Mouse (Mus musculus): ENCODE measurements at regions not wholly inside any gene's neighbourhood (a gene's known extent, or its start where the extent isn't known, plus 50 kb on each side); places are given as distances from the start of the nearest gene placed in this dataset.
A peak's percentile ranks its signal among the peaks of the same experiment; 100 is the strongest.

- no peak for DNase-seq
Observed at GRCm38 (mm10) chr14:78438064-78438677, 98.4 kb downstream of the Akap11 start.

GRCm38 (mm10) chr14:78436586-78436985 is 100.0 kb downstream of the Akap11 start:
- peak; percentile 8 for DNase-seq

- DNase-seq: no peak
Observed at GRCm38 (mm10) chr14:78435982-78436381, 100.6 kb downstream of the Akap11 start.

DNA sequence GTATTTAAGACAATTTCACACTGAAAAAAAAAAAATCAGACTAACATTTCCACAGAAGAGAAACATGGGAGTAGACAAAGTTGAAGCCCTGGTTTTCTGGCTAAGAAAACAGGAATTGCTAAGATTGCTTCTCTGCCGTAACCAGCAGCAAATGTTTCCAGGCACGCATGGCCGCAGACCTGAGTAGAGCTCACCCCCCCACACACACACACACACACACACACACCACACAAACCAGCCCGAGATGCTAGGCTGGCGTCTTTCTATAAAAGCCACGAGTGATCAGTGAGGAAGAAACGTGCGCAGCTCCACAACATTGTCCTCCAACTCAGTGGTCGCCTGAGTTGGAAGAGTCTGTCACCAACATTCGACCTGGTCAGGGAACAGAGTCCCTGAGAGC is 101.0 kb downstream of the Akap11 start:
- DNase-seq: no peak

DNA sequence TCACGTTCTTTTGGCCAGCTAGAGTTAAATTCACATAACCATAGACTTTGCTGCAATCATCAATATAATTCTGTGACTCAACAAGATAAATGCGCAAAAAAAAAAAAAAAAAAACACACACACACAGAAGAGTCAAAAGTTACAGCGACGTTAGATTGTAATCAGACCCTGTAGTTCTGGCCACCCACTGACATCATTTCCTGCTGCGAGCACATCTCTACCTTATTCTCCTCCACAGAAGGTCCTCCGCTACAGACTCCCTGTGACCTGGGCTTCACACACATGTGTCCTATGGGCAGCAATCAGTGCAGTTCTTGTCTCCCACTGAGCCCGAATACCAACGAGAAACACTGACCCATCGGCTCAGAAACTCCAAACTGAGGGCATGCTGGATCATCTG is 101.9 kb downstream of the Akap11 start:
- no peak for DNase-seq

- no peak for DNase-seq
Observed at GRCm38 (mm10) chr14:78434126-78434525, 102.5 kb downstream of the Akap11 start.

DNA sequence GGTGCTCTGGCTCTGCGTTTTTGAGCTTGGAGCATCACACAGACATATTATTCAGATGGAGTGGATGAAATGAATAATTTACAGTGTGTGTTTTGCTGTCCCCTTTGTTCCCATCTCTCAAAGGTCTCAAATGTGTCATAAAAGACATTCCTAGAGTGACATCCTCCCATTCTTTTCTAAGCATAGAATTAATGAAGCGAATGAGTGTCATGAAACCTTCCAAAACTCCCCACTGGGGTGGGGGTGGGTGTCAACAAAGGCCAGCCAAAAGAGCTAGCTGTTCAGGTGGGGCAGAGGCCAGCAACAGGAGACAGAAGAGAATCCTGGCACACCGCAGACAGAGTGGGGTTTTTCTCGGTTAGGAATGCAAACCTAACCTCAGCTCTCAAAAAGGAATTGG is 104.1 kb downstream of the Akap11 start:
- no peak for DNase-seq

GRCm38 (mm10) chr14:78431931-78432330 is 104.7 kb downstream of the Akap11 start:
- no peak for DNase-seq

- DNase-seq: no peak
Observed at GRCm38 (mm10) chr14:78431406-78431805, 105.2 kb downstream of the Akap11 start.

GRCm38 (mm10) chr14:78428233-78429019 is 108.2 kb downstream of the Akap11 start:
- no peak for DNase-seq

DNA sequence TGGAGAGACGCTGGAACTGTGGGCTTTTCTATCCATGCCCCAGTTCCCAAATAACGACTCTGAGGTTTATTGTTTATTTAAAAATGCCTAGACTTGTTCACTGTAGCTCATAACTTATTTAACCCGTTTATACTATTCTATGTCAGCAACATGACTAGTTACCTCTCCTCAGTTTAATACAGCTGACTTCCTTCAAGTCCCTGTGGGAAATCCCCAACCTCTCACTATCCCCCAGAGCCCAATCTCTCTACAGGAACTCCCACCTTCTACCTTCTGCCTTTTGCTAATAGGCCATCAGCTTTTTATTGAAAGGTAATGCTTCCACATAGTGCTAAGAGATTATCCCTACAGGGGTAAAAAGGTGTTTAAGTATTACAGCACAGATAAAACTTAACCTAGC is 109.5 kb downstream of the Akap11 start:
- no peak for DNase-seq

GRCm38 (mm10) chr14:78422601-78423000 is 114.0 kb downstream of the Akap11 start:
- DNase-seq: no peak

GRCm38 (mm10) chr14:78420966-78421365 is 113.1 kb upstream of the Tnfsf11 start:
- DNase-seq: no peak

GRCm38 (mm10) chr14:78420176-78420575 is 112.3 kb upstream of the Tnfsf11 start:
- no peak for DNase-seq

DNA sequence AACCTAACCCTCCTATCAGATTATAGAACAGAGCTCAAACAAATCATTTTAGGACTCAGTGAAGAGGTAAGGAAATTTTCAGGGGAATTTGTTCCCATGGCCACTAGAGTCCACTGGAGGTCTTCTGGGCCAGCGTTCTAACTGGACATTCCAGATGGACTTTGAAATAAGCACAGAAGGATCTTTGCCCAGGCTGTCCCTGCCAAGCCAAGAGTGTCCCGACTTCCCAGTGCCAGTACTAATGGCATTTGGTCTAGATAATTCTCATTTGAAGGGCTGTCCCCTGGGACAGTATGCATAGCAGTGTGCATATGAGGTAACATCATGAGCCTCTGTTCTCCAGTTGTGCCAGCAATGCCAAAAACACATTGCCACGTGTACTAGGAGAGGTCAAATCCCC is 97.7 kb upstream of the Tnfsf11 start:
- no peak for DNase-seq

DNA sequence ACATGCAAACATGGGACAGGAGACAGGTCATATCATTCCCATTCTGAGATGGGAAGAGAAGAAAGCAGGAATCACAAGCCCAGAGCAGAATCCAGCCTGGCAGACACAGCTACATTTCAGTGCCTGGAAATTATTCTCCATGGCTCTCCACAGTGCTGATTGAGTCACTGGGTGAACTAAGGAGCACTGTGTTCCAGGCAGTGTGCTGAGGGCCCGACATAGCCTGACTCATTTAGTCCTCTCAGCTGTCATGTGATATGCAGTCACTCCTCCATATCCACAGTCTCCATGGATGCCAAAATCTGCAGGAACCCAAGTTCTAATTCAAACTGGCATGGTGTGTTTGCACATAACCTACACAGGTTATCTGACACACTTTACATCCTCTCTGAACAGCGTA is 90.1 kb upstream of the Tnfsf11 start:
- no peak for DNase-seq

DNA sequence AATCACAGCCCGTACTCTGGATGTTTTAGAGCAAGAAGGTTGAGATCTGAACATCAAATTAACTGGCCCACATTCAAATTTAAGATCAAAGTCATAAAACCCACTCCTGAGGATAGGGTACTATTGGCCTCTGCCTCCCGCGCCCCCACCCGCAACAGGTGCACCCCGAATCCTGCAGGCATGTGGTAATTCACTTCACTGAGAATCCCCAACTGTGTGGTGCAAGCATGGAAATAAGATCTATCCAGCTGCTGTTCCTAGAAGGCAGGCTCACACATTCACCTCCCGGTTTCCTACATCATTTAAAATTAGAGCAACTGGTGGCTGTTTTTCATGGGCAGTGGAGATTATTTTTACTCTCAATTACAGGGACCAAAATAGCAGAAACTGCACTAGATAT is 87.8 kb upstream of the Tnfsf11 start:
- DNase-seq: no peak

DNA sequence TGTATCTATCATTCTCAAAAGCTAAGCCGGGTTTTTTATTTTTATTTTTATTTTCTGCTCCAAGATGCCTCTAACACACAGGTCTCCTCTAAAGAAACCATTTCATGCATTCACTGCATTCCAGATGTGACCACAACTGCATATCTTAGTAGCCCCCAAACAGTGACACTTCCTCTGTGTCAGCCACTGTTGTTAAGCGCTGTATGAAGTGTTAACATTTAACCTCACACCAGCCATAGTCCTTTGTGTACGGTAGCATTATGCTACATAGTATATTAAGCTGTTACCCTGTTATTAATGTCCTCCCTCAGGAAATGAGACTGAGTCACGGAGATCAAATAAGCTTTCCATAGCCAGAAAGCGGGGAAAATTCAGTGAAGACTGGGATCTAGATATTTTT is 79.2 kb upstream of the Tnfsf11 start:
- DNase-seq: no peak

DNA sequence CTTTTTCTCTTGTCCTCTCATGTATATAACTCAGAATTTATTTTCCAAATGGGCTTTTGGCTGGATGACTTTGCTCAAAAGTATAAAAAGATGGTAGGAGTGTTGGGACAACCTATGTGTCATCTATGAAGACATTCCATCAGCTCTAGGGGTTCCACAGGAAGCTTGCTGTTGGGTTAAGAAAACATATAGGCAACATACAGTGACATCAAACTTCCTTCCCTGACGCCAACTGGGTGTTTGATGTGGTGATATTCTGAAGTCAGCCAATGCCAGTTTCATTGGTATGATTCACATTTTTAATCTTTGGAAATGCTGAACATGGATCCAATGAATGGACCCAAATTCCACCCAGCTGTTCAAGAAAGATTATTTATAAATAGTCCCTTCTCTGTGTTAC is 76.5 kb upstream of the Tnfsf11 start:
- no peak for DNase-seq

DNA sequence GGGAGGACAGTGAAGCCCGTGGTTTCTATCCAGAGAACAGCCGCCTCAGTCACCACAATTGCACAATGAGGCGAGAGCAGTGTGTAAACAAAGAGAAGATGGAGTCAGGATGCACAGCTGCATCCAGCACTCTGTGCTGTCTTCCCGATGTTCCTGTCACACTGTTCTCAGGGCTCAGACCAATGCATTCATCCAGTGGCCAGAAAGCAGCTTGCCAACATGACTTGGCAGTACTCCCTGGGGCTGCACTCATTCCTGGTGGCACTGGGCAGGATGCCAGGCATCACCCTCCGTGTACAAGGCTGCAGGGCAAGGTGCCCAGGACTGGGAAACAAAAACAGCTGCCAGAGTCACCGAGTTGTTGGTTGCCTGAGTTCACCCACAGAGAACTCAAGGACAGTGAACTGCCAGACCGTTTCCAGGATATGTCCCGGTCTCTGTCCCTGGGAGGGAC is 75.4 kb upstream of the Tnfsf11 start:
- no peak for DNase-seq

DNA sequence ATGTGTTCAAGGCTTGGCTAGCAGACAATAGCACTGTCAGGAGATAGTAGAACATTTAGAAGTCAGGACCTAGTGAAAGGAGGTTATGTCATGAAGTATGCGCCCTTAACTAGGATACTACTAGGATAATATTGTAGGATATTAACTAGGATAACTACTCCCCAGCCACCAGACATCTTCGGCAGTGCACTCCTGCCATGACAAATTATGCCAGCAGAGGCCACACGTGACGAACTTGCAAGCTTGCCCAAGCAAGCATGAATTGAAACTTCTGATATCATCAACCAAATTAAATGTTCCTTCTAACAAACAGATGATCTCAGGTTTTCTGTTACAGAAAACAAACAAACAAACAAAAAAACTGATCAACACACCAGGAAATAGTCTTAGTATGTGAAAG is 72.2 kb upstream of the Tnfsf11 start:
- no peak for DNase-seq

DNA sequence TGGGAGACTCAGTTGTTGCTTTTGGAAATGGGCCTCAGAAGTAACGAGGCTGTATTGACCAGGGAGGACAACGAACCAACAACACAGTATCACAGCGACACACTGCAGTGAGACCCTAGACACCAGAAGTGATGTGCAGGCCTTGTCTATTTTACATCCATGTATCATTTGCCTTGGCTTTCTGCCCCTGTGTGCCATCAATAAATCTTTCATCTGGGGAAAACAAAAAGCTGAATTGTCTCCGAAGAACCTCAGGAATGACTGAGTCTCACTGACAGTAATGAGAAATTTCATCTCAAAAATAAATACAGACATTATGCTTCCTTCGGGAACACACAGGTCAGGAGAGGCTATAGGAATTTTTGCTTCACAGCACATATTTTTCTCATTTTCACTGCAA is 68.7 kb upstream of the Tnfsf11 start:
- no peak for DNase-seq

GRCm38 (mm10) chr14:78375746-78376495 is 68.1 kb upstream of the Tnfsf11 start:
- no peak for DNase-seq

GRCm38 (mm10) chr14:78372102-78372501 is 64.3 kb upstream of the Tnfsf11 start:
- DNase-seq: no peak

Measured in liver (tissue).